Mouse (Mus musculus) CH12.LX (cell line): ENCODE measurements around the gene Lrrc46. TPM values are rescaled to one million over a fixed set of nuclear protein-coding genes. Genes with fewer than 3 reads are reported as not detected.
A peak's percentile ranks its signal among the peaks of the same experiment; 100 is the strongest.

Experiments
- DNase-seq: peaks from one replicate; pipeline ENCODE4 v3.0.0-alpha.2; 2013; ENCODE audit errors: extremely low read depth
- H3K27ac ChIP-seq: 2 replicates; pipeline ENCODE4 v1.5.1; 2012; ENCODE audit warnings: low read depth, mild to moderate bottlenecking, control low read depth, moderate library complexity; ENCODE audit not compliant: insufficient read depth
- H3K27me3 ChIP-seq: replicated peaks from 2 replicates; pipeline ENCODE3; 2012; ENCODE audit warnings: inconsistent platforms
- H3K36me3 ChIP-seq, 2 experiments: replicated peaks in 1 of 2; 2 replicates each; pipeline versions ENCODE3 to v1.6.1; 2012; ENCODE audit warnings: inconsistent platforms in 1 of 2, low read length in 1 of 2, mild to moderate bottlenecking in 1 of 2, mixed read lengths in 1 of 2, moderate library complexity in 1 of 2; ENCODE audit not compliant: control insufficient read depth in 1 of 2, insufficient read depth in 1 of 2
- H3K4me1 ChIP-seq, 2 experiments: 2 replicates each; pipeline ENCODE4 v1.6.1; 2012; ENCODE audit warnings: inconsistent platforms in 1 of 2, moderate library complexity in 1 of 2; ENCODE audit not compliant: insufficient read depth in 2 of 2, control insufficient read depth in 1 of 2
- H3K4me2 ChIP-seq: 2 replicates; pipeline ENCODE4 v1.6.1; 2012; ENCODE audit warnings: low read depth, mild to moderate bottlenecking, control low read depth; ENCODE audit not compliant: poor library complexity, insufficient read depth, severe bottlenecking
- H3K4me3 ChIP-seq, 3 experiments: fragments of 150-350 bp in 1 of 3; sonication (generic) in 1 of 3; replicated peaks in 1 of 3; 2 replicates each; pipeline versions ENCODE3 to v1.5.1; 2011 to 2012; ENCODE audit warnings: low read depth in 2 of 3, low read length in 2 of 3, mild to moderate bottlenecking in 2 of 3, moderate library complexity in 2 of 3, control low read depth in 1 of 3, improper control_type of control experiment in 1 of 3, inconsistent platforms in 1 of 3, mixed read lengths in 1 of 3; ENCODE audit not compliant: poor library complexity in 1 of 3
- H3K79me2 ChIP-seq: replicated peaks from 2 replicates; pipeline ENCODE4 v1.6.1; 2012; ENCODE audit warnings: mild to moderate bottlenecking, moderate library complexity; ENCODE audit not compliant: control insufficient read depth, poor library complexity, insufficient read depth, severe bottlenecking; ENCODE audit errors: extremely low read depth
- H3K9ac ChIP-seq: 2 replicates; pipeline ENCODE4 v1.6.1; 2012; ENCODE audit warnings: low read depth, mild to moderate bottlenecking, control low read depth, moderate library complexity; ENCODE audit not compliant: insufficient read depth
- H3K9me3 ChIP-seq: replicated peaks from 2 replicates; pipeline ENCODE3; 2012; ENCODE audit warnings: low read length, inconsistent platforms, mixed read lengths
- BHLHE40 ChIP-seq: IDR thresholded peaks from 2 replicates; pipeline ENCODE4 v1.6.1; 2011; ENCODE audit warnings: mild to moderate bottlenecking, low read depth, low read length, improper control_type of control experiment
- CHD2 ChIP-seq: IDR thresholded peaks from 2 replicates; pipeline ENCODE4 v1.6.1; 2011; ENCODE audit warnings: low read length, improper control_type of control experiment
- CTCF ChIP-seq, 2 experiments: IDR thresholded peaks in 1 of 2; conservative IDR thresholded peaks in 1 of 2; 2 replicates each; pipeline ENCODE4 v1.5.1; 2011 to 2012; ENCODE audit warnings: low read depth in 2 of 2, low read length in 2 of 2, improper control_type of control experiment in 1 of 2, inconsistent platforms in 1 of 2, mild to moderate bottlenecking in 1 of 2, moderate library complexity in 1 of 2
- E2F4 ChIP-seq: IDR thresholded peaks from 2 replicates; pipeline ENCODE4 v1.6.1; 2011; ENCODE audit warnings: low read depth, low read length, improper control_type of control experiment; ENCODE audit not compliant: insufficient replicate concordance
- ELF1 ChIP-seq: IDR thresholded peaks from 2 replicates; pipeline ENCODE4 v1.6.1; 2014; ENCODE audit warnings: low read depth, mild to moderate bottlenecking, inconsistent platforms, low read length, improper control_type of control experiment
- ETS1 ChIP-seq: conservative IDR thresholded peaks from 2 replicates; pipeline ENCODE4 v1.6.1; 2012; ENCODE audit warnings: low read depth, mild to moderate bottlenecking, inconsistent platforms, low read length, improper control_type of control experiment, moderate library complexity
- HCFC1 ChIP-seq: IDR thresholded peaks from 2 replicates; pipeline ENCODE4 v1.6.1; 2012; ENCODE audit warnings: low read depth, mild to moderate bottlenecking, inconsistent platforms, low read length, improper control_type of control experiment
- IRF4 ChIP-seq: IDR thresholded peaks from 2 replicates; pipeline ENCODE4 v1.6.1; 2014; ENCODE audit warnings: low read depth, mild to moderate bottlenecking, inconsistent platforms, low read length, improper control_type of control experiment
- MAFK ChIP-seq: IDR thresholded peaks from 2 replicates; pipeline ENCODE4 v1.6.1; 2011; ENCODE audit warnings: low read length, improper control_type of control experiment; ENCODE audit not compliant: insufficient replicate concordance
- MAX ChIP-seq: IDR thresholded peaks from 2 replicates; pipeline ENCODE4 v1.6.1; 2011; ENCODE audit warnings: low read length, improper control_type of control experiment
- MEF2A ChIP-seq: IDR thresholded peaks from 2 replicates; pipeline ENCODE4 v1.6.1; 2014; ENCODE audit warnings: low read depth, mild to moderate bottlenecking, inconsistent platforms, low read length, improper control_type of control experiment, borderline replicate concordance
- NELFE ChIP-seq: IDR thresholded peaks from 2 replicates; pipeline ENCODE4 v1.6.1; 2011; ENCODE audit warnings: low read depth, low read length, improper control_type of control experiment
- PAX5 ChIP-seq: IDR thresholded peaks from 2 replicates; pipeline ENCODE4 v1.6.1; 2012; ENCODE audit warnings: low read length, inconsistent platforms, mixed read lengths
- POLR2A ChIP-seq: IDR thresholded peaks from 2 replicates; pipeline ENCODE4 v1.6.1; 2011; ENCODE audit warnings: low read depth, mild to moderate bottlenecking, improper control_type of control experiment, low read length
- POLR2AphosphoS2 ChIP-seq: IDR thresholded peaks from 2 replicates; pipeline ENCODE4 v1.6.1; 2011; ENCODE audit warnings: low read depth, low read length, improper control_type of control experiment
- RAD21 ChIP-seq: IDR thresholded peaks from 2 replicates; pipeline ENCODE4 v1.6.1; 2011; ENCODE audit warnings: low read depth, mild to moderate bottlenecking, low read length, improper control_type of control experiment, moderate library complexity
- RCOR1 ChIP-seq: conservative IDR thresholded peaks from 2 replicates; pipeline ENCODE4 v1.6.1; 2012; ENCODE audit warnings: low read depth, mild to moderate bottlenecking, inconsistent platforms, low read length, improper control_type of control experiment
- SIN3A ChIP-seq: IDR thresholded peaks from 2 replicates; pipeline ENCODE4 v1.6.1; 2012; ENCODE audit warnings: low read length, improper control_type of control experiment, inconsistent platforms
- TBP ChIP-seq: conservative IDR thresholded peaks from 2 replicates; pipeline ENCODE4 v1.6.1; 2011; ENCODE audit warnings: low read depth, low read length, improper control_type of control experiment
- TCF12 ChIP-seq: IDR thresholded peaks from 2 replicates; pipeline ENCODE4 v1.6.1; 2014; ENCODE audit warnings: low read depth, mild to moderate bottlenecking, inconsistent platforms, low read length, improper control_type of control experiment
- USF1 ChIP-seq: IDR thresholded peaks from 2 replicates; pipeline ENCODE4 v1.6.1; 2014; ENCODE audit warnings: low read depth, mild to moderate bottlenecking, inconsistent platforms, low read length, improper control_type of control experiment
- ZC3H11A ChIP-seq: IDR thresholded peaks from 2 replicates; pipeline ENCODE4 v1.6.1; 2012; ENCODE audit warnings: low read depth, mild to moderate bottlenecking, inconsistent platforms, low read length, improper control_type of control experiment
- ZNF384 ChIP-seq: IDR thresholded peaks from 2 replicates; pipeline ENCODE4 v1.6.1; 2012; ENCODE audit warnings: low read depth, low read length, improper control_type of control experiment, inconsistent platforms
- dilution Hi-C: fragments of 300-500 bp; cut with MboI; formaldehyde crosslinking; loops from 2 replicates; pipeline ENCODE4 v1.14.3; 2020; ENCODE audit warnings: low sequenced_read_pairs; ENCODE audit not compliant: extremely low pct_unique_long_range_greater_than_20kb, extremely low pct_ligation_motif_present
- in situ Hi-C: fragments of 300-500 bp; cut with MboI; formaldehyde crosslinking; loops from 3 replicates; pipeline ENCODE4 v1.14.3; 2019; ENCODE audit warnings: low sequenced_read_pairs, low pct_ligation_motif_present, low pct_unique_long_range_greater_than_20kb, mixed read lengths
- polyA plus RNA-seq: library from polyadenylated mRNA; unstranded; fragments of >175 nt; gene quantifications from 2 replicates; pipeline ENCODE4 v1.2.1, GENCODE M21; 2012; ENCODE audit warnings: low read depth; ENCODE audit not compliant: insufficient read length
- total RNA-seq, 2 experiments: library from RNA; depleted of rRNA; stranded (reverse); fragments of 300-350 nt in 1 of 2; fragments of >200 nt in 1 of 2; gene quantifications; 2 replicates each; pipeline ENCODE4 v1.2.3; 2012 to 2014

Lrrc46 gene
- total and polyA plus RNA-seq, 3 experiments: 0.38 to 0.91 TPM; not detected in 1

GRCm38 (mm10) chr11:97025721-97026344 lies 15.4 kb downstream of the Lrrc46 start (continued):
- TF ChIP-seq POLR2A (peak; percentile 80), E2F4 (peak; percentile 76; the same call in 1 of the 2 replicates), ETS1 (peak; percentile 8; the same call in 1 of the 2 replicates), ZC3H11A (peak; percentile 98), MAFK (0 out of 2 replicates have a peak, but pooled peaks have one; percentile 35), CHD2 (peak; percentile 29; the same call in 1 of the 2 replicates), NELFE (peak; percentile 84), ELF1 (peak; percentile 92), TBP (peak; percentile 87)

- in situ Hi-C loops (loop anchor here (5.0 kb wide), 2 partner anchors 38 to 108 kb away; partner anchors contain the start of gene Cdk5rap3), dilution Hi-C loops (no loop called here)
- Histone ChIP-seq H3K27ac (peak overlapping the region; percentile 98), H3K9me3 (no peaks in the 10 kb centered on the region), H3K4me1 (peaks cover 7 to 53% of the 10 kb centered on the region in 2 experiments), H3K79me2 (peaks cover 44% of the 10 kb centered on the region), H3K4me2 (peak overlapping the region; percentile 70), H3K4me3 (peak overlapping the region; percentile 56 to 58 (median 57)), H3K27me3 (peaks cover 1% of the 10 kb centered on the region), H3K9ac (peak overlapping the region; percentile 86), H3K36me3 (peaks cover 10 to 38% of the 10 kb centered on the region in 2 experiments)
- TF ChIP-seq POLR2A (peak; percentile 9; the same call in 1 of the 2 replicates), IRF4 (peak; percentile 18; the same call in 1 of the 2 replicates), HCFC1 (no peak), TBP (no peak), RCOR1 (no peak; the same call in 1 of the 2 replicates), TCF12 (no peak), RAD21 (no peak), BHLHE40 (peak; percentile 88), ETS1 (no peak), ZNF384 (no peak), CHD2 (peak; percentile 46; the same call in 1 of the 2 replicates), PAX5 (no peak), SIN3A (0 out of 2 replicates have a peak, but pooled peaks have one; percentile 5), MAX (no peak), MEF2A (peak; percentile 10; the same call in 1 of the 2 replicates), POLR2AphosphoS2 (no peak), CTCF (conservative IDR thresholded peaks at IDR 0.05 in 1 of 2, IDR thresholded peaks at IDR 0.05 in 1 of 2; ENCODE audit: low read depth in 2 of 2, low read length in 2 of 2) (no peak), USF1 (no peak)
- no peak for DNase-seq
Measured at GRCm38 (mm10) chr11:97024977-97025376, 16.2 kb downstream of the Lrrc46 start.
